Mouse (Mus musculus) intestine, postnatal 0 days (tissue): ENCODE results near the gene Gm29797. TPM values are rescaled to one million over a fixed set of nuclear protein-coding genes. Genes with fewer than 3 reads are reported as not detected.

ENCODE experiments used
- ATAC-seq: fragments of 200-750 bp; cut with Nextera tagmentation; 2 replicates; pipeline ENCODE4 v1.8.0; 2017; ENCODE audit warnings: mild to moderate bottlenecking, moderate TSS enrichment, moderate library complexity
- H3K27ac ChIP-seq: fragments of 300-500 bp; sonication (generic); 2 replicates; pipeline ENCODE4 v1.5.1; 2014; ENCODE audit warnings: mild to moderate bottlenecking, low read depth, low read length, moderate library complexity
- H3K27me3 ChIP-seq: fragments of 300-500 bp; sonication (generic); replicated peaks from 2 replicates; pipeline ENCODE4 v1.6.1; 2014; ENCODE audit warnings: low read length, mixed read lengths; ENCODE audit not compliant: control insufficient read depth, insufficient read depth
- H3K36me3 ChIP-seq: fragments of 300-500 bp; sonication (generic); 2 replicates; pipeline ENCODE4 v1.6.1; 2014; ENCODE audit warnings: mild to moderate bottlenecking, moderate library complexity; ENCODE audit not compliant: control insufficient read depth, insufficient read depth
- H3K4me1 ChIP-seq: fragments of 300-500 bp; sonication (generic); replicated peaks from 2 replicates; pipeline ENCODE4 v1.6.1; 2014; ENCODE audit warnings: antibody characterized with exemption, low read length, mixed read lengths; ENCODE audit not compliant: control insufficient read depth, insufficient read depth
- H3K4me2 ChIP-seq: fragments of 300-500 bp; sonication (generic); replicated peaks from 2 replicates; pipeline ENCODE4 v1.6.1; 2014; ENCODE audit warnings: low read depth, mild to moderate bottlenecking, moderate library complexity
- H3K4me3 ChIP-seq: fragments of 300-500 bp; sonication (generic); 2 replicates; pipeline ENCODE4 v1.5.1; 2014; ENCODE audit warnings: low read depth, low read length
- H3K9ac ChIP-seq: fragments of 300-500 bp; sonication (generic); 2 replicates; pipeline ENCODE4 v1.6.1; 2014; ENCODE audit warnings: mild to moderate bottlenecking, low read depth, low read length
- H3K9me3 ChIP-seq: fragments of 300-500 bp; sonication (generic); 2 replicates; pipeline ENCODE4 v1.6.1; 2016; ENCODE audit warnings: mixed run types; ENCODE audit not compliant: control insufficient read depth
- CTCF ChIP-seq: sonication (generic); IDR thresholded peaks from 2 replicates; pipeline ENCODE4 v1.5.1; 2016; ENCODE audit warnings: low read depth, mild to moderate bottlenecking, control low read depth, antibody characterized with exemption, moderate library complexity
- WGBS: fragments of 180-500 bp; shearing (Covaris S2); extraction: QIAGEN DNeasy Blood & Tissue Kit; methylation state at CpG from one replicate; pipeline ENCODE4 v1.1.7; 2014; 5-methylcytosine and 5-hydroxymethylcytosine counted together
- polyA plus RNA-seq: library from polyadenylated mRNA; unstranded; fragments of >200 nt; fragmentation: Nextera tagmentation; extraction: Ambion mirVana; gene quantifications from 2 replicates; pipeline ENCODE4 v1.2.1, GENCODE M21; 2015

Gm29797 gene
- polyA plus RNA-seq, 1 experiment from 2014 or later = 0.26 TPM

GRCm38 (mm10) chr2:181657441-181657840 is 607 bp downstream of the Gm29797 start:
- Histone ChIP-seq H3K9ac (no peak overlapping the region), H3K36me3 (peaks cover 43% of the 10 kb centered on the region), H3K4me1 (peaks cover under 1% of the 10 kb centered on the region; the same call in 1 of the 2 replicates), H3K4me3 (no peak overlapping the region), H3K9me3 (no peaks in the 10 kb centered on the region), H3K27me3 (peaks cover 50% of the 10 kb centered on the region), H3K4me2 (no peak overlapping the region), H3K27ac (no peak overlapping the region)
- ATAC-seq = no peak
- no peak for TF ChIP-seq CTCF
- 88% methylated on average over 2 of the region's 2 CpGs for WGBS

DNA sequence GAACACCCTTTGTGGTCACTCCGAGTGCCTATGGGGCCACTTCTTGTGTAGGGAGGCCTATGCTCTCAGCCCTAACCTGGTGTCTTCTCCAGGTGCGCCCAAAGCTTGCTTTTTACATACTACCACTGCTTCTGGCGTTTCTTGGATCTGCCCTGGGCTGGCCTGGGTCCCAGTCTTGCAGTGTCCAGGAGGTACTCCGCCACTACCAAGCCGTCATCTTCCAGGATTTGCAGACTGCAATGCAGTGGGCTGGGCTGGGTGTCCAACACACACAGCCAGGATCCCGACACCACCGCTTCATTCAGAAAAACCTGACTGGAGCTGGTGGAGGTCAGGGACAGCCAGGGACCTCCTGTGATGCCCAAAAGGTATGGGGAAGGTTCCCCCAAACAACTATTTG is 1.7 kb downstream of the Gm29797 start:
- Histone ChIP-seq H3K4me2 (no peak overlapping the region), H3K9me3 (no peaks in the 10 kb centered on the region), H3K36me3 (peaks cover 38% of the 10 kb centered on the region), H3K27ac (no peak overlapping the region), H3K4me1 (no peaks in the 10 kb centered on the region; the same call in 1 of the 2 replicates), H3K27me3 (peaks cover 54% of the 10 kb centered on the region), H3K4me3 (no peak overlapping the region), H3K9ac (no peak overlapping the region)
- TF ChIP-seq CTCF = no peak
- 86% methylated on average over 7 of the region's 7 CpGs for WGBS
- ATAC-seq = no peak

DNA sequence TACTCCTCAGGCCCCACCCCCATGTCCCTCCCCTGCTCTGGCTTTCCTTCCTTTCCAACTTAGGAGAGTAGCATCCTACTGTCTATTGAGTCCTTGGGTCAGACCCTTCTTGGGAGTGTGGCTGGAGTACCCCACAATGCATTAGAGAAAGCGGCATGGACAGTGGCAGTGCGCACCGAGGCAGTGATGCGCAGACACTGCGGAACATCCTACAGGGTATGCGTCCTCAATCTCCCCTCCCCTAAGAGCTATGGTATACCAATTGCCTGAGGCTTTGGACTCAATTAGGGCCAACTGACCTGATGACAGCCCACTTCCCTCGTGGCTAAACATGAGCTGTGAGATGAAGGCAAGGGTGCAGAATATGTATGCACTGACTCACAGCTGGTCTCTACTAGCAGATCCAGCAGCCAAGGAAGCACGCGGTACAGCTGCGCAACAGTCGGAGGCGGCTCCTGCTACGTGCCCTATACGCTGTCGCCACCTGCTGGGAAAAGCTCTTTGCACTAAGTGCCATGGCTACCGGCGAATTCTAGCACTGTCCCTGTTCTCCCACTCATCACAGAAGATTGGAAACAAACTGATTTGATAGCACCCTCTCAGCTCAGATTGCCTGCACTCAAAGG is 2.2 kb downstream of the Gm29797 start:
- no peak overlapping the region; the same call in 1 of the 2 replicates for H3K27ac ChIP-seq
- peak; percentile 76 for TF ChIP-seq CTCF

DNA sequence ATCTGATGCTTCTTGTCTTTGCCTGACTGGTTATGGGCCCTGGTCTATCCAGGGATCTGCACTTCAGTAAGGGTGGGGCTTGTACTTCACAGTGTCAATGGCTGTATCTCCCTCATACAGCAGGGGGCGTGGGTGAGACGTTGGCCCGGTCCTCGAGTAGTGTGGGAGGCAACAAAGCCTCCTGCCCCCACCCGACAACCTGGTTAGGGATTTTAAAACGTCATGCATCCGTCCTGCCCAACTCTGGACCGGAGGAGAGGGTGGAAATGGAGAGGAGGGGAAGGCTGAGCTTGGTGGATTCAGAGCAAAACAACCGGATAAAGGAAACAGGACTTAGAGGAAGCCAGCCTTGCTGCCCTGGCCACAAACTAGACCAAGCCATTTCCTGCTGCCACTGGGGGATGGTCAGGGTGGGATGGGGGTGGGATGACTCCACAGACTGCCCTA is 2.8 kb downstream of the Gm29797 start:
- no peak overlapping the region for H3K27ac ChIP-seq
- H3K27me3 ChIP-seq = peaks cover 55% of the 10 kb centered on the region
- H3K4me1 ChIP-seq = no peaks in the 10 kb centered on the region; the same call in 1 of the 2 replicates
- peak; percentile 70; the same call in 1 of the 2 replicates for ATAC-seq
- H3K9me3 ChIP-seq = no peaks in the 10 kb centered on the region
- H3K9ac ChIP-seq = no peak overlapping the region
- peak; percentile 67 for TF ChIP-seq CTCF
- no peak overlapping the region for H3K4me2 ChIP-seq
- H3K4me3 ChIP-seq = no peak overlapping the region
- WGBS = 31% methylated on average over 9 of the region's 9 CpGs
- peaks cover 34% of the 10 kb centered on the region for H3K36me3 ChIP-seq

More for the DNA sequence above, 2.2 kb downstream of the Gm29797 start:
- H3K36me3 ChIP-seq = peaks cover 38% of the 10 kb centered on the region
- peaks cover 55% of the 10 kb centered on the region for H3K27me3 ChIP-seq
- no peak overlapping the region for H3K4me3 ChIP-seq
- H3K9me3 ChIP-seq = no peaks in the 10 kb centered on the region
- no peak overlapping the region for H3K4me2 ChIP-seq
- peak; percentile 71 for ATAC-seq
- WGBS = 47% methylated on average over 17 of the region's 17 CpGs
- no peaks in the 10 kb centered on the region; the same call in 1 of the 2 replicates for H3K4me1 ChIP-seq
- no peak overlapping the region for H3K9ac ChIP-seq

DNA sequence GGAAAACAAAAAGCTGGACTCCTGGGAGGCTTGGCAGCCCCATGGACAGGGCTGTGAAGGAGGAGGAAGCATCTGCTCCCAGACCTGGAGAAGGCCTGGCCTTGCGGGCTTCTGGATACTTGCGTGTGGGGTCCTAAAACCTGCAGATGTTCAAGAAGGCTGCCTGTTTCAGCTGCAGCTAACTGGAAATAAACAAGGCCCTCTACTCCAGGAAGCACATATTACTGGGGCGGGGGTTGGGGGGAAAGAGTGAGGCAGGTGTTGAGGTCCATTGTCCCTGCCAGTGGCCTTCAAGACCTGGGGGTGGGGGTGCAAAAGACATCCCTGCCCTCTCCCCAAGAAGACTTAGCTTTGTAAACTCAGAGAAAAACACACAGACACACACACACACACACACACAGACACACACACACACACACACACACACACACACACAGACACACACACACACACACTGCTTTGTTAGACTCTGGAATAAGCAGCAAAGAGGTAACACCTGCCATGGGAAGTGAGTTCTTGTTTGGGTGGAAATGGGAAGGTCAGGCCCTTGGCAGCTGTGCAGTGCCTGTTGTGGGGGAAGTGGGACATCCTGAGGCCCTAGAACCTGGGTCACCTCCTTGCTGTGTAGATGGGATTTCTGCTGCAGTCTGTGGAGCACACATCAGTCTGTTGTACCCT is 5.9 kb downstream of the Gm29797 start:
- Histone ChIP-seq H3K9ac (no peak overlapping the region), H3K9me3 (no peaks in the 10 kb centered on the region), H3K27ac (no peak overlapping the region), H3K36me3 (peaks cover 6% of the 10 kb centered on the region; the same call in 1 of the 2 replicates), H3K27me3 (peaks cover 41% of the 10 kb centered on the region), H3K4me3 (no peak overlapping the region), H3K4me1 (no peaks in the 10 kb centered on the region), H3K4me2 (no peak overlapping the region)
- no peak for ATAC-seq
- no peak for TF ChIP-seq CTCF
- 78% methylated on average over 3 of the region's 3 CpGs for WGBS

DNA sequence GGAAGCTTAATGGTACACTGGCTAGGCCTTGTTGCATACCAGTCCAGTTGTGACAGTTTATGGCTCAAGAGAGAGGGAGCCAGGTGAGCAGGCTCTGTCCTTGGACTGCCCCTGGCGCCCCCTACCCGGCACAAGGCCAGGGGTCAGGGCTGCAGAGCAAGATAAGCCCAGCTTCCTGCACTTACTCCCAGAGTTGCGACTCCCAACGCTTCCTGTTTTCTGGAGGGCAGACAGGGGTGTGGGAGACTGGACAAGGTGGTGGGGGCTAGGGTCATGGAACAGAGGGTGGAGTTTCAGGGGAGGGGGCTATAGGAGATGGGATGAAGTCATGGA is 6.4 kb downstream of the Gm29797 start:
- Histone ChIP-seq H3K4me2 (no peak overlapping the region), H3K4me3 (no peak overlapping the region), H3K4me1 (no peaks in the 10 kb centered on the region), H3K27me3 (peaks cover 46% of the 10 kb centered on the region), H3K36me3 (peaks cover 6% of the 10 kb centered on the region; the same call in 1 of the 2 replicates), H3K9me3 (no peaks in the 10 kb centered on the region), H3K9ac (no peak overlapping the region), H3K27ac (no peak overlapping the region)
- TF ChIP-seq CTCF = no peak
- no peak for ATAC-seq
- WGBS = 33% methylated on average over 4 of the region's 4 CpGs
